Comparison of ENCODE assay signal across 13 mouse cellular contexts in the genomic region with DNA sequence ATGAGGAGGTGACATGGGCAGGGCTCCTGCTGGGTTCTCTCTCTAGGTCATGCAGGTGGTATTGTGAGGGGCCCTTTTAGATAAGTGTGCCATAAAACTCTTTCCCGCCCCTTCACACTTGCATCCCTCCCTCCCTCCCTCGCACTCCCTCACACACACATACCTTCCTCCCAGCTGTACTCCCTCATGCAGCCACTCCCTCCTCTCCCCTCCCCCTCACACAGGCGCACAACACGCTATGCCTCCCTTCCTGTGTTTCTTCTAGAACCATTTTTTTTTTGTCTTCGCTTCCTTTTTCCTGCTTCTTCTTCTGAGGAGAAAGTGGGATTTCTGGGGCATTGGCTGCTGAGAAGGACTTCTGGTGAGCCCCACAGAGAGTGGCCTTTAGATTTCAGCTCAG. TPM values are rescaled to one million over a fixed set of nuclear protein-coding genes. Genes with fewer than 3 reads are reported as not detected.
DNase-seq lines count a peak whose midpoint lies in the region; ATAC-seq and TF ChIP-seq lines count a peak whose summit lies in the region.
"Had no signal": no experiment of that assay in that cellular context is flagged by ENCODE, and none has a peak within 500 bp of the region (broad histone marks: within the 10 kb centered on the region; RNA-seq: fewer than 3 reads in every experiment).

No protein-coding gene starts in this region.

- no peaks in the 10 kb centered on the region for H3K36me3 ChIP-seq in heart, postnatal 0 days (replicated peaks; ENCODE audit: control insufficient read depth, insufficient read depth, low read length)
- no peaks in the 10 kb centered on the region for H3K36me3 ChIP-seq in lung, postnatal 0 days (ENCODE audit: insufficient read depth, low read length)
- H3K36me3 ChIP-seq in intestine, embryonic 14.5 days (ENCODE audit: control insufficient read depth, insufficient read depth, low read length), result no peaks in the 10 kb centered on the region
- H3K36me3 ChIP-seq in stomach, postnatal 0 days (ENCODE audit: control insufficient read depth, insufficient read depth, low read length), result no peaks in the 10 kb centered on the region
- H3K36me3 ChIP-seq: heart, embryonic 13.5 days had no signal

- intact Hi-C loops in gastrocnemius, adult 2 months (cut with DNase I), result no loop called here

- no peaks in the 10 kb centered on the region for H3K4me1 ChIP-seq in heart, postnatal 0 days (ENCODE audit: control insufficient read depth, insufficient read depth)
- no peaks in the 10 kb centered on the region; the same call in 1 of the 2 replicates for H3K4me1 ChIP-seq in lung, postnatal 0 days (ENCODE audit: insufficient read depth, low read depth, low read length)
- peaks cover 10% of the 10 kb centered on the region for H3K4me1 ChIP-seq in intestine, embryonic 14.5 days (replicated peaks; ENCODE audit: control insufficient read depth, insufficient read depth, low read length)
- no peaks in the 10 kb centered on the region; the same call in 1 of the 2 replicates for H3K4me1 ChIP-seq in stomach, postnatal 0 days (replicated peaks; ENCODE audit: control insufficient read depth, insufficient read depth)

- H3K27me3 ChIP-seq in heart, postnatal 0 days (ENCODE audit: control insufficient read depth, insufficient read depth, low read length), result no peaks in the 10 kb centered on the region
- H3K27me3 ChIP-seq in lung, postnatal 0 days (replicated peaks; ENCODE audit: insufficient read depth, low read length), result no peaks in the 10 kb centered on the region
- no peaks in the 10 kb centered on the region for H3K27me3 ChIP-seq in intestine, embryonic 14.5 days (replicated peaks; ENCODE audit: control insufficient read depth, insufficient read depth, low read length)
- H3K27me3 ChIP-seq in stomach, postnatal 0 days (ENCODE audit: control insufficient read depth, insufficient read depth, low read length), result no peaks in the 10 kb centered on the region
- H3K27me3 ChIP-seq: heart, embryonic 13.5 days had no signal

- 30% methylated on average over 5 of the region's 5 CpGs for WGBS in heart, postnatal 0 days
- WGBS in lung, postnatal 0 days, result 15% methylated on average over 5 of the region's 5 CpGs
- WGBS in intestine, embryonic 14.5 days, result 22% methylated on average over 5 of the region's 5 CpGs
- WGBS in stomach, postnatal 0 days, result 26% methylated on average over 5 of the region's 5 CpGs

- no peak overlapping the region for H3K27ac ChIP-seq in heart, postnatal 0 days (ENCODE audit: low read depth)
- no peak overlapping the region for H3K27ac ChIP-seq in lung, postnatal 0 days (ENCODE audit: low read length)
- peak overlapping the region; percentile 81 for H3K27ac ChIP-seq in intestine, embryonic 14.5 days (ENCODE audit: low read depth)
- peak overlapping the region; percentile 84 for H3K27ac ChIP-seq in stomach, postnatal 0 days (replicated peaks)
- H3K27ac ChIP-seq in gastrocnemius, adult 2 months, result no peak overlapping the region
- H3K27ac ChIP-seq: heart, embryonic 13.5 days had no signal

- no peak overlapping the region for H3K4me3 ChIP-seq in heart, postnatal 0 days (ENCODE audit: low read depth, low read length)
- no peak overlapping the region for H3K4me3 ChIP-seq in lung, postnatal 0 days (ENCODE audit: low read depth, low read length)
- H3K4me3 ChIP-seq in intestine, embryonic 14.5 days (ENCODE audit: low read depth, low read length), result no peak overlapping the region
- no peak overlapping the region for H3K4me3 ChIP-seq in stomach, postnatal 0 days (ENCODE audit: low read depth, low read length)
- no peak overlapping the region for H3K4me3 ChIP-seq in gastrocnemius, adult 2 months
- H3K4me3 ChIP-seq: erythroblast, embryonic 14.5 days; heart, embryonic 13.5 days had no signal

- TF ChIP-seq EP300 in heart, postnatal 0 days (IDR thresholded peaks at IDR 0.05; ENCODE audit: low read depth), result no peak
- TF ChIP-seq EP300 in lung, postnatal 0 days (IDR thresholded peaks at IDR 0.05), result no peak
- no peak for TF ChIP-seq EP300 in stomach, postnatal 0 days (optimal IDR thresholded peaks at IDR 0.05)

- H3K9me3 ChIP-seq in heart, postnatal 0 days (replicated peaks; ENCODE audit: control insufficient read depth, low read length), result no peaks in the 10 kb centered on the region; the same call in 1 of the 2 replicates
- H3K9me3 ChIP-seq in lung, postnatal 0 days (ENCODE audit: low read length), result no peaks in the 10 kb centered on the region
- H3K9me3 ChIP-seq in intestine, embryonic 14.5 days (ENCODE audit: control insufficient read depth, low read length), result no peaks in the 10 kb centered on the region
- H3K9me3 ChIP-seq in stomach, postnatal 0 days (ENCODE audit: control insufficient read depth, low read length), result no peaks in the 10 kb centered on the region

- no peak for TF ChIP-seq CTCF in heart, postnatal 0 days (IDR thresholded peaks at IDR 0.05; ENCODE audit: low read depth)
- no peak for TF ChIP-seq CTCF in lung, postnatal 0 days (IDR thresholded peaks at IDR 0.05)
- TF ChIP-seq CTCF in stomach, postnatal 0 days (IDR thresholded peaks at IDR 0.05; ENCODE audit: low read depth), result no peak
- TF ChIP-seq CTCF in gastrocnemius, adult 2 months (IDR thresholded peaks at IDR 0.05), result no peak

- ATAC-seq in heart, postnatal 0 days (ENCODE audit: insufficient read depth, low read depth), result no peak
- ATAC-seq in lung, postnatal 0 days, result peak; percentile 70
- peak; percentile 77 for ATAC-seq in intestine, embryonic 14.5 days (replicated peaks; ENCODE audit: low FRiP score, low TSS enrichment, low read depth)
- ATAC-seq in stomach, postnatal 0 days (ENCODE audit: low FRiP score, low TSS enrichment), result peak; percentile 75

- no peak overlapping the region for H3K9ac ChIP-seq in heart, postnatal 0 days (replicated peaks; ENCODE audit: low read depth, low read length)
- no peak overlapping the region for H3K9ac ChIP-seq in lung, postnatal 0 days (replicated peaks; ENCODE audit: low read depth)
- no peak overlapping the region for H3K9ac ChIP-seq in intestine, embryonic 14.5 days (ENCODE audit: low read length)
- no peak overlapping the region for H3K9ac ChIP-seq in stomach, postnatal 0 days (ENCODE audit: low read length)
- H3K9ac ChIP-seq: heart, embryonic 13.5 days had no signal

- no peak overlapping the region for H3K4me2 ChIP-seq in heart, postnatal 0 days (ENCODE audit: low read depth, low read length)
- 0 out of 2 replicates have a peak overlapping the region, but pooled peaks have one; percentile 8 for H3K4me2 ChIP-seq in lung, postnatal 0 days (replicated peaks; ENCODE audit: low read depth, low read length)
- H3K4me2 ChIP-seq in intestine, embryonic 14.5 days (ENCODE audit: low read length), result peak overlapping the region; percentile 35; the same call in 1 of the 2 replicates
- H3K4me2 ChIP-seq in stomach, postnatal 0 days (replicated peaks; ENCODE audit: low read depth), result peak overlapping the region; percentile 20; the same call in 1 of the 2 replicates
- H3K4me2 ChIP-seq: heart, embryonic 13.5 days had no signal

- DNase-seq in heart, postnatal 0 days (ENCODE audit: low spot score), result peak; percentile 19
- DNase-seq in heart, adult 9 months (ENCODE audit: low spot score in 2 of 2), result no peak
- peak; percentile 38 for DNase-seq in lung, postnatal 0 days (ENCODE audit: low spot score)
- no peak for DNase-seq in lung, postnatal 25 days (ENCODE audit: low spot score)
- peak; percentile 72 for DNase-seq in intestine, embryonic 14.5 days (ENCODE audit: low spot score)
- DNase-seq in stomach, postnatal 0 days (ENCODE audit: low spot score), result peak; percentile 84
- no peak for DNase-seq in spleen, postnatal 10 days (ENCODE audit: low spot score in 2 of 2)
- no peak for DNase-seq in gastrocnemius, adult 2 months
- DNase-seq: cerebellum, postnatal 36 days; midbrain, embryonic 14.5 days; right cerebral cortex, postnatal 25 days had no signal

RNA-seq across cellular contexts. Expression of gene Stt3b, which starts 45.8 kb away (rescaled TPM):
- 64.2 and 67.1 TPM in 2 replicates for total RNA-seq in heart, postnatal 0 days (2014; rRNA removed; ENCODE audit: low replicate concordance)
- polyA plus RNA-seq in heart, postnatal 0 days (2015; fragmentation: Nextera tagmentation; extraction: Ambion mirVana), result 33.9 and 34.4 TPM in 2 replicates
- polyA plus RNA-seq in lung, postnatal 0 days (2015; fragmentation: Nextera tagmentation; extraction: Ambion mirVana), result 56.6 and 62.3 TPM in 2 replicates
- polyA plus RNA-seq in intestine, embryonic 14.5 days (2014; fragmentation: Nextera tagmentation; extraction: Ambion mirVana), result 124 and 135 TPM in 2 replicates
- 48.9 and 49.6 TPM in 2 replicates for polyA plus RNA-seq in stomach, postnatal 0 days (2015; fragmentation: Nextera tagmentation; extraction: Ambion mirVana)
- 10 to 100 TPM; 66.0 to 96.1 TPM for total RNA-seq in gastrocnemius, adult 2 months (2021)

Comparison
In these comparisons a context has a peak if more than half of its experiments do, and no peak if none do; other contexts are left out.
1. DNase-seq: peak in heart, postnatal 0 days (single experiment), lung, postnatal 0 days (single experiment), intestine, embryonic 14.5 days (single experiment) and stomach, postnatal 0 days (single experiment); none in heart, adult 9 months (0 of 2), lung, postnatal 25 days (single experiment), spleen, postnatal 10 days (0 of 2) and gastrocnemius, adult 2 months (single experiment).
2. H3K27ac ChIP-seq: peak in intestine, embryonic 14.5 days (single experiment) and stomach, postnatal 0 days (single experiment); none in heart, postnatal 0 days (single experiment), lung, postnatal 0 days (single experiment) and gastrocnemius, adult 2 months (single experiment).